Mouse (Mus musculus): Measurements from ENCODE around the gene Ccdc28a. TPM values are rescaled to one million over a fixed set of nuclear protein-coding genes. Genes with fewer than 3 reads are reported as not detected.

Gene Ccdc28a
- total and polyA plus RNA-seq, 2 experiments from 2014 or later = 8.0 to 9.3 TPM

DNA sequence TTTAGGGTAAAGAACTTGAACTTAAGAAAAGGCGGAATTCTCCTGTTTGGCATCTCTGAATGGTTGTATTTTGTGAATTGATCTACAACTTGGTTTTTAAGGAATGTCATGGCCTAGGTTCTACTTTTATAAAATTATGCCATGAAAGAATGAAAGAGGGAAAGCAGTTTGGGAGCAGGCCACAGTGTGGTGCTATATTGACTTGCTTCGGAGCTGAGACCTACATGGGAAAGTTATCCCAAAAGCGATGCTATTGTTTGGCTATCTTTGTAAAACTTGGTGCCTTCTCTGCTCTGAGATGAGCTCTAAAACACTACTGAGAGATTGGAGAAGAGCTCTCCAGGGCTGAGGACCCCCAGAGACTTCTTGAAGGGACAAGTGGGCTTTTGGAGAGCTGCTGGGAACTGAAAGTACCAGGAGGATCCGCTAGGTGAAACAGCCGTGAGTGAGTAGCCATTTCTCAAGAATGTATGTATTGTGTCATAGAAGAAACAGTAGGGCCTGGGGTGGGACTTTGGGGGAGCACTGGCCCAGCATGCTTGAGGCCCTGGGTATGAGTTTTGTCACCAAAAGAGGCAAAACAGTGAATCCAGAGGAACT is 1.6 kb upstream of the Ccdc28a start:
- peak; percentile 61 for TF ChIP-seq CTCF (IDR thresholded peaks at IDR 0.05)
- no peaks in the 10 kb centered on the region for H3K9me3 ChIP-seq (ENCODE audit: low read length)
- H3K9ac ChIP-seq (replicated peaks; ENCODE audit: low read length, poor library complexity, severe bottlenecking) = no peak overlapping the region
- 78% methylated on average over 5 of the region's 5 CpGs for WGBS
- no peak overlapping the region for H3K4me3 ChIP-seq (ENCODE audit: low read depth, low read length)
- no peak overlapping the region for H3K27ac ChIP-seq (ENCODE audit: low read depth, low read length)
- no peaks in the 10 kb centered on the region for H3K4me1 ChIP-seq (ENCODE audit: insufficient read depth, low read length)
- no peaks in the 10 kb centered on the region for H3K36me3 ChIP-seq (ENCODE audit: insufficient read depth, low read length)
- H3K27me3 ChIP-seq (ENCODE audit: insufficient read depth, low read length) = no peaks in the 10 kb centered on the region
- H3K4me2 ChIP-seq (ENCODE audit: low read depth, low read length, poor library complexity, severe bottlenecking) = no peak overlapping the region
- peak; percentile 5 for DNase-seq (ENCODE audit: low spot score)
- ATAC-seq (ENCODE audit: low FRiP score) = no peak

DNA sequence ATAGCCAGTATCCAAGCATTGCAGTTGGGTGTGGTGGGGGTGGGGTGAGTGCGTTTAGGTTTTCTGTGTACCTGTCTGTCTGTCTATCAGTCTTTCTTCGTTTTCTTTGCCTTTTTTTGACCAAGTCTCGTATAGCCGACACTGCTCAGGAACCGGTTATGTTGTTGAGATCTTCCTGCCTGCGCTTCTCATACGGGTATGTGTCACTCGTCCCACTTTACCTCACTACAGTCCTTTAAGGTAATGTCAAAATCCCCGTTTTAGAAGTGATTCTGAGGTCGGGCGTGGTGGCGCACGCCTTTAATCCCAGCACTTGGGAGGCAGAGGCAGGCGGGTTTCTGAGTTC is 577 bp upstream of the Ccdc28a start:
- H3K4me3 ChIP-seq (ENCODE audit: low read depth, low read length) = peak overlapping the region; percentile 79

DNA sequence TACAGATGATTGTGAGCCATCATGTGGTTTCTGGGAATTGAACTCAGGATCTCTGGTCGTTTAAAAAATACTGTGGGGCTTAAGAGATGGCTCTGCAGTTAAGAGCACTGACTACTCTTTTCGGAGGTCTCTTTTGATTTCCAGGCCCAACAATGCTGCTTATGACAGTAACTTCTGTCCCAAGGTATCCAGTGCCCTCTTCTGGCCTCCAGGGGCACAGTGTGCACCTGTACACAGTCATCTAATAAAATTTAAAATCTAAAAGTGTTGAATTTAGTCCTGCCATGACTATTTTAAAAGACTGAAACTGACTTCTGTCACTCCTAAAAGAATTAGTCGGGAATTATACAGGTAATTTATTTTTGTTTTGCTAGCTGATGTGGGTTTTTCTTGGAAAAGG is 907 bp downstream of the Ccdc28a start:
- Histone ChIP-seq H3K36me3 (ENCODE audit: insufficient read depth, low read length) (no peaks in the 10 kb centered on the region), H3K9me3 (ENCODE audit: low read length) (no peaks in the 10 kb centered on the region), H3K4me1 (ENCODE audit: insufficient read depth, low read length) (no peaks in the 10 kb centered on the region), H3K9ac (replicated peaks; ENCODE audit: low read length, poor library complexity, severe bottlenecking) (no peak overlapping the region), H3K4me3 (ENCODE audit: low read depth, low read length) (peak overlapping the region; percentile 79; the same call in 1 of the 2 replicates), H3K27ac (ENCODE audit: low read depth, low read length) (no peak overlapping the region), H3K4me2 (ENCODE audit: low read depth, low read length, poor library complexity, severe bottlenecking) (peak overlapping the region; percentile 71), H3K27me3 (ENCODE audit: insufficient read depth, low read length) (no peaks in the 10 kb centered on the region)
- DNase-seq (ENCODE audit: low spot score) = no peak
- 50% methylated on average over 3 of the region's 3 CpGs for WGBS
- TF ChIP-seq CTCF (IDR thresholded peaks at IDR 0.05) = peak; percentile 63
- ATAC-seq (ENCODE audit: low FRiP score) = no peak

More for the DNA sequence above, 577 bp upstream of the Ccdc28a start:
- no peaks in the 10 kb centered on the region for H3K4me1 ChIP-seq (ENCODE audit: insufficient read depth, low read length)
- 12% methylated on average over 14 of the region's 14 CpGs for WGBS
- H3K9ac ChIP-seq (replicated peaks; ENCODE audit: low read length, poor library complexity, severe bottlenecking) = peak overlapping the region; percentile 75
- no peak for TF ChIP-seq CTCF (IDR thresholded peaks at IDR 0.05)
- H3K9me3 ChIP-seq (ENCODE audit: low read length) = no peaks in the 10 kb centered on the region
- no peak overlapping the region; the same call in 1 of the 2 replicates for H3K27ac ChIP-seq (ENCODE audit: low read depth, low read length)
- H3K36me3 ChIP-seq (ENCODE audit: insufficient read depth, low read length) = no peaks in the 10 kb centered on the region
- H3K27me3 ChIP-seq (ENCODE audit: insufficient read depth, low read length) = no peaks in the 10 kb centered on the region
- H3K4me2 ChIP-seq (ENCODE audit: low read depth, low read length, poor library complexity, severe bottlenecking) = peak overlapping the region; percentile 58
- peak; percentile 56; the same call in 1 of the 2 replicates for ATAC-seq (ENCODE audit: low FRiP score)
- DNase-seq (ENCODE audit: low spot score) = no peak

DNA sequence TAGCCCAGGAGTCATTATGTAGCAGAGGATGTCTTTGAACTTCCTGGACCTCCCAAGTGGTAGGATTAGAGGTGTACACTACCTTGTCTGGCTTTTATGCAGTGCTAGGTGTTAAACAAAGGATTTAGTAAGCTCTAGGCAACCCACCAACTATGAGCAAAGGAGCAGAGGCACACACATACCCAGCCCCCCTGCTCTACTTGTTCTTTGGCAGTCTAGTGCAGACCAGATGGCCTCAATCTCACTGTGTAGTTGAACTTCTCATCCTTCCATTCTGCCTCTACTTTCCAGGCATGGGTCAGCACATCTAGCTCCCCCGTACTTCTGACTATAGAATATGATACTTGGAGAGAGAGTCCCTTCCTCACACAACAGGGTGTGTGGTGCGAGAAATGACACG is 10.4 kb downstream of the Ccdc28a start:
- Histone ChIP-seq H3K9me3 (ENCODE audit: low read length) (no peaks in the 10 kb centered on the region), H3K4me3 (ENCODE audit: low read depth, low read length) (no peak overlapping the region), H3K9ac (replicated peaks; ENCODE audit: low read length, poor library complexity, severe bottlenecking) (no peak overlapping the region), H3K4me2 (ENCODE audit: low read depth, low read length, poor library complexity, severe bottlenecking) (no peak overlapping the region), H3K4me1 (ENCODE audit: insufficient read depth, low read length) (no peaks in the 10 kb centered on the region), H3K36me3 (ENCODE audit: insufficient read depth, low read length) (no peaks in the 10 kb centered on the region), H3K27me3 (ENCODE audit: insufficient read depth, low read length) (no peaks in the 10 kb centered on the region), H3K27ac (ENCODE audit: low read depth, low read length) (no peak overlapping the region)
- no peak for TF ChIP-seq CTCF (IDR thresholded peaks at IDR 0.05)
- DNase-seq (ENCODE audit: low spot score) (no peak), ATAC-seq (ENCODE audit: low FRiP score) (no peak)
- 96% methylated on average over 3 of the region's 3 CpGs for WGBS

DNA sequence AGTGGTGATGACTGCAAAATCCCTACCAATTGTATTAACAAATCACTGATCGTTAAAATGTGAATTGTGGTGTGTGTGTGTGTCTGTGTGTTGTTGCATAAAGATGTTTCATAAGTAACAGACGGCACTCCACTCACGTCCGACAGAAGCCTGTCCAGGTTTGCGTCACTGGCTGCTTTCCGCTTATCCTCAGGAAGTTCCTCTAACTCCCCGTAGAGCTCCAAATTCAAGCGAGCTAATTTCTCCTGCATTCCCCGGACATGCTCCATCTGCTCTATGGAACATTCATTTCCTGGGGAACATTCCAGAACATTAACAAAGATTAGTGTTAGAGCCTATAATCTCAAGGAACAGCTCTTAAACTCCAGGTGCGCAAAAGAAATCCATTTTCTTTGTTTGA is 15.4 kb downstream of the Ccdc28a start:
- Histone ChIP-seq H3K4me3 (ENCODE audit: low read depth, low read length) (no peak overlapping the region), H3K36me3 (ENCODE audit: insufficient read depth, low read length) (no peaks in the 10 kb centered on the region), H3K9me3 (ENCODE audit: low read length) (no peaks in the 10 kb centered on the region), H3K4me2 (ENCODE audit: low read depth, low read length, poor library complexity, severe bottlenecking) (no peak overlapping the region), H3K4me1 (ENCODE audit: insufficient read depth, low read length) (no peaks in the 10 kb centered on the region), H3K27me3 (ENCODE audit: insufficient read depth, low read length) (no peaks in the 10 kb centered on the region), H3K27ac (ENCODE audit: low read depth, low read length) (no peak overlapping the region), H3K9ac (replicated peaks; ENCODE audit: low read length, poor library complexity, severe bottlenecking) (no peak overlapping the region)
- no peak for TF ChIP-seq CTCF (IDR thresholded peaks at IDR 0.05)
- DNase-seq (ENCODE audit: low spot score) = no peak
- ATAC-seq (ENCODE audit: low FRiP score) = no peak
- WGBS = 90% methylated on average over 10 of the region's 10 CpGs

DNA sequence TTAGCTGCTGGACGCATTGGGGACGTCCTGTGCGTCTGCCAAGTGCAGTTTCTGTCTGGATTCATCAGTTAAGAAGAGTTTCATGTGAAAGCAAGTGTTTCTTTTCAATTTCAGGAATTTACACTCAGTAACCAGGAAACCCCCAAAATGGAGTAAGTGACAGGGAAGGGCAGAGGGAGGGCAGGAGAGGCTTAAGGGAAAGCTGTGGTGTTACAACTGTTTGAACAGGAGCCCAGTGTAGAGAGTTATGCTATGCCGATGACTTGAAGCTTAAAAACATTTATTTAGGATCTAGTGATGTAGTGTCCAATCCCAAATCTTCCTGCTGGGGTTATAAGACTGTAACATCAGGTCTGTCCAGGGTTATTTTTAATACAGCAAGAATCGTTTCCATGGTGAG is 20.7 kb downstream of the Ccdc28a start:
- 76% methylated on average over 5 of the region's 5 CpGs for WGBS
- no peak overlapping the region for H3K4me3 ChIP-seq (ENCODE audit: low read depth, low read length)
- no peaks in the 10 kb centered on the region for H3K9me3 ChIP-seq (ENCODE audit: low read length)
- no peak for DNase-seq (ENCODE audit: low spot score)
- no peaks in the 10 kb centered on the region for H3K27me3 ChIP-seq (ENCODE audit: insufficient read depth, low read length)
- TF ChIP-seq CTCF (IDR thresholded peaks at IDR 0.05) = no peak
- H3K36me3 ChIP-seq (ENCODE audit: insufficient read depth, low read length) = no peaks in the 10 kb centered on the region
- H3K27ac ChIP-seq (ENCODE audit: low read depth, low read length) = no peak overlapping the region
- H3K4me1 ChIP-seq (ENCODE audit: insufficient read depth, low read length) = no peaks in the 10 kb centered on the region
- no peak overlapping the region for H3K4me2 ChIP-seq (ENCODE audit: low read depth, low read length, poor library complexity, severe bottlenecking)
- no peak overlapping the region for H3K9ac ChIP-seq (replicated peaks; ENCODE audit: low read length, poor library complexity, severe bottlenecking)
- no peak for ATAC-seq (ENCODE audit: low FRiP score)
